Mouse (Mus musculus) megakaryocyte, embryonic 14.5 days (primary cell): ENCODE measurements around the gene Tnnc2.

Source experiments
- FLI1 ChIP-seq: IDR thresholded peaks from 2 replicates; pipeline ENCODE4 v1.6.1; 2012; ENCODE audit warnings: low read length, inconsistent platforms, mixed read lengths
- GATA1 ChIP-seq: IDR thresholded peaks from 3 replicates; pipeline ENCODE4 v1.6.1; 2012; ENCODE audit warnings: mixed read lengths, low read length, inconsistent platforms, borderline replicate concordance

GRCm38 (mm10) chr2:164804533-164805331, 25.0 kb upstream of the Tnnc2 start, which contains the start of the genes Acot8 and Zswim3:
- TF ChIP-seq FLI1 (peak; percentile 83; the same call in 1 of the 2 replicates), GATA1 (no peak)
